Comparison of ENCODE assay signal across 8 mouse cellular contexts in genomic region chr11:98767276-98767675, GRCm38 (mm10). TPM values are rescaled to one million over a fixed set of nuclear protein-coding genes. Genes with fewer than 3 reads are reported as not detected.
DNase-seq lines count a peak whose midpoint lies in the region; ATAC-seq and TF ChIP-seq lines count a peak whose summit lies in the region.

No protein-coding gene starts in this region.

- H3ac ChIP-seq in myocyte (ENCODE audit: control insufficient read depth, insufficient read length): no peak overlapping the region

- no peak for TF ChIP-seq POLR2A in myocyte (IDR thresholded peaks at IDR 0.05; ENCODE audit: insufficient read length, low read depth)

- no peak overlapping the region for H3K9ac ChIP-seq in embryonic facial prominence, embryonic 12.5 days
- peak overlapping the region; percentile 72 for H3K9ac ChIP-seq in heart, embryonic 16.5 days (ENCODE audit: low read length)
- H3K9ac ChIP-seq in limb, embryonic 13.5 days: no peak overlapping the region

- no peak overlapping the region for H3K4me3 ChIP-seq in embryonic facial prominence, embryonic 12.5 days
- H3K4me3 ChIP-seq in heart, embryonic 16.5 days (ENCODE audit: low read length): no peak overlapping the region
- H3K4me3 ChIP-seq in limb, embryonic 13.5 days: no peak overlapping the region
- no peak overlapping the region for H3K4me3 ChIP-seq in myocyte

- no peak for ATAC-seq in embryonic facial prominence, embryonic 12.5 days (ENCODE audit: insufficient number of reproducible peaks, insufficient read depth, low FRiP score, low TSS enrichment)
- no peak for ATAC-seq in heart, embryonic 16.5 days (replicated peaks; ENCODE audit: extremely low read depth, insufficient read depth, low FRiP score)
- ATAC-seq in limb, embryonic 13.5 days (ENCODE audit: low FRiP score, low read depth): no peak

- peaks cover 10% of the 10 kb centered on the region for H3K79me2 ChIP-seq in myocyte (ENCODE audit: control insufficient read depth, insufficient read depth)

- no peaks in the 10 kb centered on the region for H3K9me3 ChIP-seq in embryonic facial prominence, embryonic 12.5 days
- H3K9me3 ChIP-seq in heart, embryonic 16.5 days (replicated peaks; ENCODE audit: control insufficient read depth, low read length): no peaks in the 10 kb centered on the region
- H3K9me3 ChIP-seq in limb, embryonic 13.5 days: no peaks in the 10 kb centered on the region

- peaks cover 37% of the 10 kb centered on the region for H3K4me1 ChIP-seq in embryonic facial prominence, embryonic 12.5 days
- H3K4me1 ChIP-seq in heart, embryonic 16.5 days (ENCODE audit: control insufficient read depth, insufficient read depth, low read length): peaks cover 85% of the 10 kb centered on the region
- H3K4me1 ChIP-seq in limb, embryonic 13.5 days: peaks cover 36% of the 10 kb centered on the region

- H3K27me3 ChIP-seq in embryonic facial prominence, embryonic 12.5 days: no peaks in the 10 kb centered on the region
- H3K27me3 ChIP-seq in heart, embryonic 16.5 days (ENCODE audit: control insufficient read depth, insufficient read depth, low read length): no peaks in the 10 kb centered on the region
- H3K27me3 ChIP-seq in limb, embryonic 13.5 days: no peaks in the 10 kb centered on the region
- H3K27me3 ChIP-seq in myocyte (ENCODE audit: control insufficient read depth, insufficient read depth, insufficient read length): no peaks in the 10 kb centered on the region

- 15% methylated on average over 9 of the region's 9 CpGs for WGBS in embryonic facial prominence, embryonic 12.5 days
- 17% methylated on average over 9 of the region's 9 CpGs for WGBS in heart, embryonic 16.5 days
- WGBS in limb, embryonic 13.5 days: 21% methylated on average over 8 of the region's 9 CpGs

- H3K4me2 ChIP-seq in embryonic facial prominence, embryonic 12.5 days (replicated peaks): peak overlapping the region; percentile 29
- peak overlapping the region; percentile 52 for H3K4me2 ChIP-seq in heart, embryonic 16.5 days (ENCODE audit: low read depth, low read length)
- peak overlapping the region; percentile 16; the same call in 1 of the 2 replicates for H3K4me2 ChIP-seq in limb, embryonic 13.5 days (replicated peaks)
- H3K4me2 ChIP-seq in myocyte (ENCODE audit: low read depth): no peak overlapping the region

- 0 out of 2 replicates have a peak overlapping the region, but pooled peaks have one; percentile 75 for H3K27ac ChIP-seq in embryonic facial prominence, embryonic 12.5 days
- peak overlapping the region; percentile 94 for H3K27ac ChIP-seq in heart, embryonic 16.5 days (ENCODE audit: low read length)
- H3K27ac ChIP-seq in limb, embryonic 13.5 days: no peak overlapping the region

- peak; percentile 98 for DNase-seq in heart, adult 11 months
- DNase-seq in heart, postnatal 4 days: no peak
- peak; percentile 74 for DNase-seq in MEL-GATA-1-ER (ENCODE audit: extremely low read depth, low read depth)
- DNase-seq in urinary bladder, postnatal 14 days (ENCODE audit: low spot score): no peak

- H3K36me3 ChIP-seq in embryonic facial prominence, embryonic 12.5 days: peaks cover 41% of the 10 kb centered on the region
- peaks cover 32% of the 10 kb centered on the region for H3K36me3 ChIP-seq in heart, embryonic 16.5 days (ENCODE audit: control insufficient read depth, insufficient read depth)
- peaks cover 72% of the 10 kb centered on the region for H3K36me3 ChIP-seq in limb, embryonic 13.5 days
- H3K36me3 ChIP-seq in myocyte (ENCODE audit: control insufficient read depth, insufficient read depth): peaks cover 30% of the 10 kb centered on the region

TF ChIP-seq in myocyte, 11 proteins besides CTCF, POLR2A, EP300 and RAD21:
- TF ChIP-seq POLR2AphosphoS2 (IDR thresholded peaks at IDR 0.05; ENCODE audit: insufficient read length, low read depth) (peak; percentile 65), USF1 (IDR thresholded peaks at IDR 0.05; ENCODE audit: low read depth) (no peak), MAX (IDR thresholded peaks at IDR 0.05; ENCODE audit: low read depth) (no peak), TCF12 (IDR thresholded peaks at IDR 0.05; ENCODE audit: insufficient read depth, poor library complexity, severe bottlenecking) (no peak), MYOD1 (IDR thresholded peaks at IDR 0.05; ENCODE audit: control insufficient read depth in 1 of 3, insufficient read length in 2 of 3, low read depth in 2 of 3) (no peak)

RNA-seq across cellular contexts. Expression of gene Nr1d1, which starts 7.9 kb away (rescaled TPM):
- 10 to 100 TPM; 26.3 to 27.6 TPM for total RNA-seq in heart, postnatal 4 days (2021)
- 1.6 and 1.7 TPM in 2 replicates for polyA plus RNA-seq in embryonic facial prominence, embryonic 12.5 days (2016; fragmentation: Nextera tagmentation; extraction: Ambion mirVana)
- 7.0 and 8.2 TPM in 2 replicates for polyA plus RNA-seq in heart, embryonic 16.5 days (2015; fragmentation: Nextera tagmentation; extraction: Ambion mirVana)
- polyA plus RNA-seq in limb, embryonic 13.5 days (2015; fragmentation: Nextera tagmentation; extraction: Ambion mirVana): 0.93 and 1.1 TPM in 2 replicates
- polyA plus RNA-seq in myocyte (2012; fragmentation: generic; extraction: Trizol): 49.1 TPM

RNA-seq across cellular contexts. Expression of gene Thra, which starts 26.8 kb away (rescaled TPM):
- 100 to 1,000 TPM; 171 to 183 TPM for total RNA-seq in heart, postnatal 4 days (2021)
- 29.1 and 34.3 TPM in 2 replicates for polyA plus RNA-seq in embryonic facial prominence, embryonic 12.5 days (2016; fragmentation: Nextera tagmentation; extraction: Ambion mirVana)
- polyA plus RNA-seq in heart, embryonic 16.5 days (2015; fragmentation: Nextera tagmentation; extraction: Ambion mirVana): 37.5 and 40.2 TPM in 2 replicates
- polyA plus RNA-seq in limb, embryonic 13.5 days (2015; fragmentation: Nextera tagmentation; extraction: Ambion mirVana): 34.1 and 34.3 TPM in 2 replicates
- 68.9 TPM for polyA plus RNA-seq in myocyte (2012; fragmentation: generic; extraction: Trizol)

RNA-seq across cellular contexts. Expression of gene Msl1, which starts 28.0 kb away (rescaled TPM):
- 10 to 100 TPM; 67.8 to 71.5 TPM for total RNA-seq in heart, postnatal 4 days (2021)
- polyA plus RNA-seq in embryonic facial prominence, embryonic 12.5 days (2016; fragmentation: Nextera tagmentation; extraction: Ambion mirVana): 35.2 and 35.6 TPM in 2 replicates
- polyA plus RNA-seq in heart, embryonic 16.5 days (2015; fragmentation: Nextera tagmentation; extraction: Ambion mirVana): 15.2 and 15.5 TPM in 2 replicates
- polyA plus RNA-seq in limb, embryonic 13.5 days (2015; fragmentation: Nextera tagmentation; extraction: Ambion mirVana): 28.9 and 29.2 TPM in 2 replicates
- polyA plus RNA-seq in myocyte (2012; fragmentation: generic; extraction: Trizol): 35.6 TPM

RNA-seq across cellular contexts. Expression of gene Casc3, which starts 37.4 kb away (rescaled TPM):
- 10 to 100 TPM; 26.9 to 28.4 TPM for total RNA-seq in heart, postnatal 4 days (2021)
- polyA plus RNA-seq in embryonic facial prominence, embryonic 12.5 days (2016; fragmentation: Nextera tagmentation; extraction: Ambion mirVana): 53.9 and 54.0 TPM in 2 replicates
- 23.4 and 24.0 TPM in 2 replicates for polyA plus RNA-seq in heart, embryonic 16.5 days (2015; fragmentation: Nextera tagmentation; extraction: Ambion mirVana)
- polyA plus RNA-seq in limb, embryonic 13.5 days (2015; fragmentation: Nextera tagmentation; extraction: Ambion mirVana): 39.5 and 40.0 TPM in 2 replicates
- polyA plus RNA-seq in myocyte (2012; fragmentation: generic; extraction: Trizol): 22.1 TPM

RNA-seq across cellular contexts. Expression of gene Med24, which starts 38.0 kb away (rescaled TPM):
- total RNA-seq in heart, postnatal 4 days (2021): 10 to 100 TPM; 51.7 to 52.3 TPM
- 70.4 and 73.6 TPM in 2 replicates for polyA plus RNA-seq in embryonic facial prominence, embryonic 12.5 days (2016; fragmentation: Nextera tagmentation; extraction: Ambion mirVana)
- 36.8 and 40.3 TPM in 2 replicates for polyA plus RNA-seq in heart, embryonic 16.5 days (2015; fragmentation: Nextera tagmentation; extraction: Ambion mirVana)
- 56.0 and 61.0 TPM in 2 replicates for polyA plus RNA-seq in limb, embryonic 13.5 days (2015; fragmentation: Nextera tagmentation; extraction: Ambion mirVana)
- polyA plus RNA-seq in myocyte (2012; fragmentation: generic; extraction: Trizol): 32.5 TPM

Comparison
In these comparisons a context has a peak if more than half of its experiments do, and no peak if none do; other contexts are left out.
1. DNase-seq: peak in heart, adult 11 months (single experiment) and MEL-GATA-1-ER (single experiment); none in heart, postnatal 4 days (single experiment) and urinary bladder, postnatal 14 days (single experiment).